Mouse (Mus musculus): ENCODE data around the gene Ddo.

Ddo gene

DNA sequence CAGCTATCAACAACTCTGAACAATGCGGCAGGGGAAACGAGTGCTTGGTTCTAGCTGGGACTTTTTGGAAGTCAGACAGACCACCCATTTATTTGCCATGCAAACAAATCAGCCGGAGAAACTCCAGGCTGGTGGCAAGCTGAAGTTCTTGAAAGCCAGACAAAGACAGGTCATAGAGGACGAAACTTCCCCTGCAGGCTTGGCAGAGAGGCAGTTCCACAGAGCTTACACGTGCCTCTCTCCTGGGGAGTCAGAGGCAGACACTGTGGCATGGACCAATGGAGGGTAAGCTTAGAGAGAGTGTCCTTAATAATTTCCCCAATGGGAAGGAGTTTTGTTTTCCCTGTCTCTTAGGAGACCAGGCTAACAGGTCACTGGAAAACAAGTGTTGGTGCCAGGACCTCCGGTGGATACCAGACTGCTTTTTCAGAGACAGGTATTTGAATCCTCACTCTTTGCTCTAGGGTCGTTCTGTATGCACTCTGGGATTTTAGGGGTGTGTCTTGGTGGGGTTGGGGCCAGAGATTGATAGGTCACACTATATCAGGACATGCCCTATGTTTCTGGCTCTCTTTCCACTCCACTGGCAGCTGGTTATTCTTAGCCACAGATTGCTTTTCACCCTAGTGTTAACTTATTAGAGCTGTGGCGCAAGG is at the start of gene Ddo:
Gene Ddo (plus strand): TSS at position 356 of the 656 bp plus-strand sequence.
- 0 out of 2 replicates have a peak, but pooled peaks have one; percentile 35 for ATAC-seq (ENCODE audit: low TSS enrichment)

GRCm38 (mm10) chr10:40583584-40584255 is 46.1 kb upstream of the Ddo start:
- no peak for ATAC-seq (ENCODE audit: low TSS enrichment)

DNA sequence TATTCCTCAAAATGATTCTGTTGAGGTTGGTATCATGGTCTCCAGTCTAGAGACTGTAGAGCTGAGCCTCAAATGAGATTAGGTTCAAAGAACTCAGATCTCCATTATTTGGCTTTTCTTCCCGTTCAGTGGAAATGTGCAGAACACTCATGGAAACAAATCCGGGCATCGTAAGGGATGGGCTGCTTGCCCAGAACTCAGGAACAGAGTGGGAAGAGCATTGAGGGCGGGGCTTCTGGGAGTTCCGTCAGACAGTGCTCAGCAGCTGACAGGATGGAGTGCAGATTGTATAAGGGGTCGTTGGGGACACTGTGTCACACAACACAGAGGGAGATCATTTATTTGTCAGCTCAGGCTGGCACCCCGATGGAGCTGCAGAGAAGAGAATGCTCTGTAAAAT is 37.6 kb upstream of the Ddo start:
- peak; percentile 87 for ATAC-seq (ENCODE audit: low TSS enrichment)

GRCm38 (mm10) chr10:40597177-40597576 is 32.6 kb upstream of the Ddo start:
- ATAC-seq (ENCODE audit: low TSS enrichment) = peak; percentile 77

DNA sequence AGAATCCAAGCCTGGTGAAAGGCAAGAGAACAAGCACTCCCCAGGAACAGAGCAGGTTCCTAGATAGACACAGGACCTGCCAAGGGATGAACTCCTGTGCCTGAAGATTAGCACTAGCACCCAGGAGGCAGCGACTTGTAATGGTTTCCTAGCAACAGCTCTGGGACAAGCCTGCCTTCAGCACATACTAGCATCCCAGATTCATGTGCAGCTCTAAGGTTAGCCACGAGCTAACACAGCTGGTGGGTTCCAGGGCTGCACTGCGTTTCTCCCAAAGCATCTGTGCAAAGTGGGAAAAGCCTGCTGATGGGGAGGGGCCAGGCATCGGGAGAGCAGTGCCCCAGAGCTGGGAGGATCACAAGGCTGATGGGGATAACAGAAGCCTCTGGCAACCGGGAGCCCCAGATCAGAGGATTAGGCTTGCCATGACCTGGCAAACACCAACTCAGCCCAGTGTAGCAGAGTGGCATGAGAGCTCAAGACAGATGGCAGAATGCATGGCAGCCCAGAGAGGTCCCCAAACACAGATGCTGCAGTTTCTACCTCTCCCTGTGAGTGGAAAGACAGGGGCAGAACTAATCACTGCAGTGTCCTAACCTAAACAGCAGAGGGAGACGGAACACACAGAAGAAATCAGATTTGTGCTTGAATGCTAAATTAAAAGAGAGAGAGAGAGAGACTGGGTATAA is 25.0 kb upstream of the Ddo start:
- ATAC-seq (ENCODE audit: low TSS enrichment) = peak; percentile 91

GRCm38 (mm10) chr10:40617973-40618372 is 11.8 kb upstream of the Ddo start:
- no peak for ATAC-seq (ENCODE audit: low TSS enrichment)

GRCm38 (mm10) chr10:40619760-40620159 is 10.1 kb upstream of the Ddo start:
- peak; percentile 96 for ATAC-seq (ENCODE audit: low TSS enrichment)

- ATAC-seq (ENCODE audit: low TSS enrichment) = no peak
Measured at GRCm38 (mm10) chr10:40629140-40629539, 671 bp upstream of the Ddo start.

DNA sequence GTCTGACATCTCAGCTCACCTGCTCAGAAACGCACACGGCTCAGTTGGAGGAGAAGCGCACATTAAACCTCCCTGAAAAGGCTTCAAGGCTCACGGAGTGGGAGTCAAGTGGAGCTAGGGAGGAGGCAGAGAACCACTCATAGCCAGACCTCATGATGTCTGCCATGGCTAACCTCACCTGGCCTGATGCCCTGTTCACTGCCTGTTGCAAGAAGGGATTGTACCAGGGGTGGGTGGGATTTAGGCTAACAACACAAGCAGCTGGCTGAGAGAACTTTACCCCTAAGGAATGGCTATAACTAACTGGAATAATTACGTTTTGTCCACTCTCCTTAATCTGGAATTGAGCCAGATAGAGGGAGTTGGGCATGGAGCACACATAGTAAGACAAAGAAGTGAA is 646 bp downstream of the Ddo start:
- ATAC-seq (ENCODE audit: low TSS enrichment) = peak; percentile 64; the same call in 1 of the 2 replicates

- no peak for ATAC-seq (ENCODE audit: low TSS enrichment)
Measured at GRCm38 (mm10) chr10:40630961-40631360, 1.1 kb downstream of the Ddo start.

- no peak for ATAC-seq (ENCODE audit: low TSS enrichment)
Measured at GRCm38 (mm10) chr10:40632087-40632486, 2.3 kb downstream of the Ddo start.

- no peak for ATAC-seq (ENCODE audit: low TSS enrichment)
Measured at GRCm38 (mm10) chr10:40637331-40637730, 7.5 kb downstream of the Ddo start.

- ATAC-seq (ENCODE audit: low TSS enrichment) = peak; percentile 68
Measured at GRCm38 (mm10) chr10:40638276-40638675, 8.5 kb downstream of the Ddo start.

DNA sequence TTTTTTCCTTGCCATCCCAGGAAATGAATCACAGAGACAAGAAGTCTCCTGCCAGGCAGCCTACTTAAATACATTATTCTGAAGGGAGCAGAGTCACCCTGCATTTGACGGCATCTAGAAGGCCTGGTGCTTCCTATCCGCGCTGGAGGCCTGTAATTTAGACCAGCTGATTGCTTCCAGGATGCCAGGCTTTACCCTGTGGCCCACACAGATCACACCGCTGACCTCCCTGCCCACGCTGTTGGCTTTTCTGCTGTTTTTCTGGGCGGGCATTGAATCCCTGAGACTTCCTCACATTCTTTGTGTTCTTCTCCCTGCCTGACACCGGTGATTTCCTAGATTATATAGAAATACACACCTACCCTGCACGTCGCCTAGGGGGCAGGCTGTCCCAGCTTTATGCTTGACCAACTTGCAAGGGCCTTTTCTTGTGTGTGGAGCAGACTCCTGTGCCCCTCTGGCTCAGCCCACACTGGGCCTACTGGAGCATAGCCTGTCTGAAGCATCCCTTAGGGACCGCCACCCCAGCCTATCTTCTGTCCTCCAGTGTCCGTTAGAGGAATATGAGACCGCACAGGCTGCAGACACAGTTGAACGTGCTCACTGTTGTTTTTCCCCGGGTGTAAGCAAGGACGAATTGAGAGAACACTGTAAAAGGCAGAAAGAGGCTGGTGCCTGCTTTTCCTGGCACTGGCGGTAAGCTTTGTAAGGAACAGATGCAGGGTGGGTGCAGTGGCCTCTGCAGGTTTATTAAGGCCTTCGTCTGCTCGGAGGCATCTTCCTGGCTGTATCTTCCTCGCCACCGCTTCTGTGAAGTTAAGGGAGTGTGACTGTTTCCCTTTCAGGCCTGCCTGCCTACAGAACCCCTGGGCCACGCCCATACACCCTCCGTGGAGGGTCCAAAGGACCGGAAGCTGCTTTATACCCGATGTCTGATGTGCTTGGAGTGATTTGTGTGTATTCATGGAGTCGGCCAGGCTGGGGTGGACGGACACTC is 9.3 kb downstream of the Ddo start:
- peak; percentile 75 for ATAC-seq (ENCODE audit: low TSS enrichment)

- ATAC-seq (ENCODE audit: low TSS enrichment) = no peak
Measured at GRCm38 (mm10) chr10:40640406-40640805, 10.6 kb downstream of the Ddo start.

DNA sequence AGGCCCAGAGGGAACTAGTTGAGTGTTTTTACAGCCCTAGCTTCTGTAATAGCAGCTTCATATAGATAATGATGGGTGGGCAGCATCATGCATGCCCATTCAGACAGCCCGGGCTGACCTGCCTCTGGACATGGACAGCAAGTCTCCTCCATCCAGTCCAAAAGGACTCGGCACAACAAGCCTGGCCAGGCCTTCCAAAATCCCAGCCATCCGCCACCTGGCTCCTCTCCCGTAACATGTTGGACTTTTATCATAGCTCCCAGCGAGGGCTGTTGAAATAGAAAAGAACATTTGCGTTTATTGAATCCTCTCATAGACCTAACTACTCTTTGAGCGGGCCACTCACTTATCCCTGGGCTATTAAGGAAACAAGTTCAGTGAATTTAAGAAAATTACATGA is 12.1 kb downstream of the Ddo start:
- no peak for ATAC-seq (ENCODE audit: low TSS enrichment)

DNA sequence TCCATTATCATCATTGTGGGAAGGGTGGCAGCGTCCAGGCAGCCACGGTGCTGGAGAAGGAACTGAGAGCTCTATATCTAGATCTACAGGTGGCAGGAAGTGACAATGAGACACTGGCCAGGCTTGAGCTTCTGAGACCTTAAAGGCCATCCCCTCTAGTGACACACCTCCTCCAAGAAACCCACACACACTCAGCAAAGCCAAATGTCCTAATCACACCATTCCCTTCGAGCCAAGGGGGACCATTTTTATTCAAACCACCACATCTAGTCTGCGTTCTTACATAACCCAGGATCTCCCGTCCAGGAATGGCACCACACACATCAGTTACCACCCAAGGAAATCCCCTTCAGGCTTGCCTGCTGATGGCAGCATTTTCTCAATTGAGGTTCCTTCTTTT is 13.3 kb downstream of the Ddo start:
- no peak for ATAC-seq (ENCODE audit: low TSS enrichment)

- no peak for ATAC-seq (ENCODE audit: low TSS enrichment)
Measured at GRCm38 (mm10) chr10:40644456-40644855, 14.6 kb downstream of the Ddo start.

DNA sequence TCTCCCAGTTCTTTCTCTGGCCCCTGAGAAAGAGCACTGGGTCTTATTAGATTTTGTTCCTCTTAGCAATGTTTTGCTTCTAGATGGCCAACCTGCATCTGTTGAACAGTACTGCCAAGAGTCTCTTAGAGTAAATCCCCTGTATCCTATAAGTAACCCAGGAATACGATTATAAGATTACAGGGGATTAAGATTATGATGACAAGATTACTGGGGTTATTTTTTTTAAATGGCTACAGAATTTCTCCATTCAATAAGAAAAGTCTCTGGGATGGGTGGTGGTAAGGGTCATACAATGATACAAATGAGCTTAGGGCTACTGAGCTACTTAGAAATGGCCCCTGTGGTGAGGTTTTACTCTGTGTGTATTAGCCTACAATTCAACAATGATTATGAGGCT is 15.5 kb downstream of the Ddo start:
- no peak for ATAC-seq (ENCODE audit: low TSS enrichment)

- no peak for ATAC-seq (ENCODE audit: low TSS enrichment)
Measured at GRCm38 (mm10) chr10:40648776-40649175, 19.0 kb downstream of the Ddo start.

DNA sequence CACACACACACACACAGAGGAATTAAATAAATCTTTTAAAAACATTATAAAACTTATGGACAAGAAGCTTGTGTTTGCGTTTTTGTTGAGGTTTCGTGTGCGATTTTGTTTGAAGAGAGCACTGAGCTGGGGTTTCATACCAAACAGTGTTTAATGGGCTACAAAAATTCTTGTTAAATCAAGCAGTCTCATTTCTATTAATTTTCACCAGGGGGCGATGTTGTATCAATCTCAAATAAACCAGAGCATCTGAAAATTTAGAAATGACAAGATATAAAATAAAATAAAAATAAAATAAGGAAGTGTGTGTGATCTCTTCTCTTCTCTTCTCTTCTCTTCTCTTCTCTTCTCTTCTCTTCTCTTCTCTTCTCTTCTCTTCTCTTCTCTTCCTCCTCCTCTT is 19.8 kb downstream of the Ddo start:
- ATAC-seq (ENCODE audit: low TSS enrichment) = no peak

DNA sequence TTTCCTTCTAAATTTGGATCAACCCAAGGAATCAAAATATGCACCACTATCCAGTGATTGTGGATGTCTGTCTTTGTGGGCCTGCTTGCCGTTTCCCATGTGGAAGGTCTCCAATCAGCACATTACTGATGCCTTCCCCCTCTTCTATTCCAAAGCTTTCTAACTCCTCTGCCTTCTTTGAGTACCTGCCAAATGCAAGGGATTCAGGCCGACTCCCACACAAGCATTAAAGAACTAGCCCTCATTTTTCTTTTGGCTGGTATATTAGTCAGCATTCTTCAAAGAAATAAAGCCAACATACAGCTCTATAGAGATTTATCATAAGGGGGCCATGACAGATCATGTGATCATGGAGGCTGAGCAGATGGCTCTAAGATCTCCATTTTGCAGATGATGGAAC is 21.9 kb downstream of the Ddo start:
- peak; percentile 39; the same call in 1 of the 2 replicates for ATAC-seq (ENCODE audit: low TSS enrichment)

Measured in frontal cortex, adult (tissue).